Mouse (Mus musculus): ENCODE data around the gene Trpm5. TPM values are rescaled to one million over a fixed set of nuclear protein-coding genes. Genes with fewer than 3 reads are reported as not detected.

The Trpm5 gene
- total and polyA plus RNA-seq, 3 experiments, result 1.7 to 1.9 TPM; not detected in 1

GRCm38 (mm10) chr7:143054612-143054965, 39.9 kb downstream of the Trpm5 start:
- Histone ChIP-seq H3K9me3 (replicated peaks; ENCODE audit: insufficient read depth, low read length) (no peaks in the 10 kb centered on the region), H3K27ac (ENCODE audit: control insufficient read depth, low read depth, low read length) (peak overlapping the region; percentile 23; the same call in 1 of the 2 replicates), H3K27me3 (ENCODE audit: control insufficient read depth in 1 of 2, insufficient read depth in 2 of 2, low read length in 2 of 2) (no peaks in the 10 kb centered on the region), H3K4me3 (ENCODE audit: control insufficient read depth in 1 of 2, insufficient read depth in 1 of 2, low read depth in 2 of 2, low read length in 2 of 2) (no peak overlapping the region), H3K36me3 (ENCODE audit: control insufficient read depth in 1 of 2, insufficient read depth in 2 of 2, low read length in 2 of 2) (peaks cover 0 to 61% of the 10 kb centered on the region in 2 experiments; a peak in 2 of 4 replicates), H3K4me1 (ENCODE audit: control insufficient read depth in 1 of 2, insufficient read depth in 2 of 2, low read length in 2 of 2) (peaks cover 43 to 63% of the 10 kb centered on the region in 2 experiments), H3K79me2 (ENCODE audit: control insufficient read depth, insufficient read depth, low read length, poor library complexity) (peaks cover 25% of the 10 kb centered on the region), H3K9ac (ENCODE audit: control insufficient read depth, low read depth, low read length, poor library complexity, severe bottlenecking) (peak overlapping the region; percentile 15; the same call in 1 of the 2 replicates)
- TF ChIP-seq MAFK (IDR thresholded peaks at IDR 0.05; ENCODE audit: borderline replicate concordance, low read depth, low read length) (no peak), EP300 (IDR thresholded peaks at IDR 0.05; ENCODE audit: low read depth in 1 of 2, low read length in 2 of 2) (no peak), HCFC1 (IDR thresholded peaks at IDR 0.05; ENCODE audit: low read depth, low read length) (no peak), GATA1 (IDR thresholded peaks at IDR 0.05; ENCODE audit: low read depth, low read length) (no peak), POLR2AphosphoS5 (IDR thresholded peaks at IDR 0.05; ENCODE audit: borderline replicate concordance, low read depth, low read length) (no peak), ZKSCAN1 (IDR thresholded peaks at IDR 0.05; ENCODE audit: low read depth, low read length) (no peak), POLR2AphosphoS2 (IDR thresholded peaks at IDR 0.05; ENCODE audit: low read length) (no peak), GABPA (IDR thresholded peaks at IDR 0.05; ENCODE audit: low read depth, low read length) (no peak), E2F4 (IDR thresholded peaks at IDR 0.05; ENCODE audit: borderline replicate concordance, low read depth, low read length) (no peak), BHLHE40 (IDR thresholded peaks at IDR 0.05; ENCODE audit: borderline replicate concordance, low read depth, low read length) (no peak), NELFE (IDR thresholded peaks at IDR 0.05; ENCODE audit: low read depth, low read length) (no peak), MYB (IDR thresholded peaks at IDR 0.05; ENCODE audit: low read depth, low read length) (no peak), MAX (IDR thresholded peaks at IDR 0.05; ENCODE audit: low read length) (no peak)
- no peak for DNase-seq (ENCODE audit: low read depth, low spot score)

GRCm38 (mm10) chr7:143053961-143054611, 40.4 kb downstream of the Trpm5 start:
- TF ChIP-seq E2F4 (IDR thresholded peaks at IDR 0.05; ENCODE audit: borderline replicate concordance, low read depth, low read length) (no peak), ZNF384 (IDR thresholded peaks at IDR 0.05; ENCODE audit: low read depth, low read length) (no peak), MXI1 (IDR thresholded peaks at IDR 0.05; ENCODE audit: low read depth, low read length) (no peak), SMC3 (IDR thresholded peaks at IDR 0.05; ENCODE audit: low read depth, low read length) (no peak), TCF12 (IDR thresholded peaks at IDR 0.05; ENCODE audit: low read depth, low read length) (no peak), CHD2 (IDR thresholded peaks at IDR 0.05; ENCODE audit: low read length) (no peak), NELFE (IDR thresholded peaks at IDR 0.05; ENCODE audit: low read depth, low read length) (no peak), MYC (IDR thresholded peaks at IDR 0.05; ENCODE audit: low read depth, low read length) (no peak), CHD1 (IDR thresholded peaks at IDR 0.05; ENCODE audit: low read depth, low read length) (no peak), MAZ (IDR thresholded peaks at IDR 0.05; ENCODE audit: low read depth, low read length) (no peak), USF1 (IDR thresholded peaks at IDR 0.05; ENCODE audit: low read depth, low read length) (no peak), HCFC1 (IDR thresholded peaks at IDR 0.05; ENCODE audit: low read depth, low read length) (no peak)
- H3K36me3 ChIP-seq (ENCODE audit: control insufficient read depth in 1 of 2, insufficient read depth in 2 of 2, low read length in 2 of 2), result peaks cover 0 to 55% of the 10 kb centered on the region in 2 experiments; a peak in 2 of 4 replicates
- H3K79me2 ChIP-seq (ENCODE audit: control insufficient read depth, insufficient read depth, low read length, poor library complexity), result peaks cover 25% of the 10 kb centered on the region
- no peaks in the 10 kb centered on the region for H3K9me3 ChIP-seq (replicated peaks; ENCODE audit: insufficient read depth, low read length)
- H3K27me3 ChIP-seq (ENCODE audit: control insufficient read depth in 1 of 2, insufficient read depth in 2 of 2, low read length in 2 of 2), result no peaks in the 10 kb centered on the region
- H3K4me1 ChIP-seq (ENCODE audit: control insufficient read depth in 1 of 2, insufficient read depth in 2 of 2, low read length in 2 of 2), result peaks cover 39 to 58% of the 10 kb centered on the region in 2 experiments
- DNase-seq (ENCODE audit: low read depth, low spot score), result no peak
- peak overlapping the region; percentile 81 for H3K9ac ChIP-seq (ENCODE audit: control insufficient read depth, low read depth, low read length, poor library complexity, severe bottlenecking)
- H3K4me3 ChIP-seq (ENCODE audit: control insufficient read depth in 1 of 2, insufficient read depth in 1 of 2, low read depth in 2 of 2, low read length in 2 of 2), result peak overlapping the region; percentile 73 to 83
- H3K27ac ChIP-seq (ENCODE audit: control insufficient read depth, low read depth, low read length), result no peak overlapping the region

Data from MEL (cell line).